8 mouse cellular contexts compared by ENCODE assay signal in genomic region chr7:25071979-25072715, GRCm38 (mm10). TPM values are rescaled to one million over a fixed set of nuclear protein-coding genes. Genes with fewer than 3 reads are reported as not detected.
DNase-seq lines count a peak whose midpoint lies in the region; ATAC-seq and TF ChIP-seq lines count a peak whose summit lies in the region.

Grik5 (minus strand) TSS chr7:25072346.
Zfp574 (plus strand) TSS chr7:25072567.

- peak within 1 kb of the TSS; percentile 91 for H3K27ac ChIP-seq in forebrain, embryonic 16.5 days (ENCODE audit: low read length)
- peak within 1 kb of the TSS; percentile 96 for H3K27ac ChIP-seq in midbrain, embryonic 14.5 days (replicated peaks; ENCODE audit: low read depth, low read length)

- DNase-seq in lung, adult 2 months = no peak
- no peak for DNase-seq in lung, postnatal 25 days (ENCODE audit: low spot score)
- DNase-seq in brain, embryonic 14.5 days (ENCODE audit: low read depth) = no peak
- no peak for DNase-seq in layer of hippocampus, postnatal 36 days
- peak; percentile 66 for DNase-seq in midbrain, embryonic 14.5 days
- DNase-seq in c-Kit-positive CD71-positive TER-119-positive erythroid progenitor cells, embryonic 14.5 days (ENCODE audit: low spot score) = no peak
- no peak for DNase-seq in right cerebral cortex, postnatal 25 days

- H3K4me2 ChIP-seq in forebrain, embryonic 16.5 days (ENCODE audit: low read length) = peak within 1 kb of the TSS; percentile 92
- H3K4me2 ChIP-seq in midbrain, embryonic 14.5 days (ENCODE audit: low read length) = peak within 1 kb of the TSS; percentile 80

- TF ChIP-seq POLR2A in lung, adult 2 months (IDR thresholded peaks at IDR 0.05; ENCODE audit: borderline replicate concordance, extremely low read depth, low read depth, low read length) = no peak
- no peak for TF ChIP-seq POLR2A in brain, embryonic 14.5 days (IDR thresholded peaks at IDR 0.05; ENCODE audit: borderline replicate concordance, extremely low read depth, insufficient read depth, insufficient read length, poor library complexity, severe bottlenecking)

- peaks cover 11% of the 10 kb centered on the region for H3K4me1 ChIP-seq in lung, adult 2 months (ENCODE audit: control insufficient read depth, insufficient read depth, low read length)
- H3K4me1 ChIP-seq in forebrain, embryonic 16.5 days (replicated peaks; ENCODE audit: control insufficient read depth, insufficient read depth, low read length) = peaks cover 54% of the 10 kb centered on the region
- peaks cover 48% of the 10 kb centered on the region for H3K4me1 ChIP-seq in midbrain, embryonic 14.5 days (ENCODE audit: control insufficient read depth, insufficient read depth, low read length)

- no peak for ATAC-seq in forebrain, embryonic 16.5 days
- ATAC-seq in midbrain, embryonic 14.5 days (ENCODE audit: low FRiP score, low TSS enrichment) = 0 out of 2 replicates have a peak, but pooled peaks have one; percentile 5

- H3K27me3 ChIP-seq in forebrain, embryonic 16.5 days (replicated peaks; ENCODE audit: control insufficient read depth, insufficient read depth, low read length) = no peaks in the 10 kb centered on the region
- H3K27me3 ChIP-seq in midbrain, embryonic 14.5 days (ENCODE audit: control insufficient read depth, insufficient read depth, low read length) = no peaks in the 10 kb centered on the region

- TF ChIP-seq CTCF in lung, adult 2 months (IDR thresholded peaks at IDR 0.05; ENCODE audit: insufficient read depth, low read length) = no peak
- TF ChIP-seq CTCF in brain, embryonic 14.5 days (IDR thresholded peaks at IDR 0.05; ENCODE audit: borderline replicate concordance, extremely low read depth, insufficient read depth, insufficient read length) = no peak

- peak within 1 kb of the TSS; percentile 78 for H3K9ac ChIP-seq in forebrain, embryonic 16.5 days (replicated peaks; ENCODE audit: low read depth, low read length)
- peak within 1 kb of the TSS; percentile 98 for H3K9ac ChIP-seq in midbrain, embryonic 14.5 days (replicated peaks; ENCODE audit: low read length)

- H3K4me3 ChIP-seq in lung, adult 2 months (replicated peaks; ENCODE audit: extremely low read depth, low read depth, low read length) = peak within 1 kb of the TSS; percentile 94
- peak within 1 kb of the TSS; percentile 54 for H3K4me3 ChIP-seq in forebrain, embryonic 16.5 days (replicated peaks; ENCODE audit: low read length)
- H3K4me3 ChIP-seq in midbrain, embryonic 14.5 days (replicated peaks; ENCODE audit: low read depth, low read length) = peak within 1 kb of the TSS; percentile 55

- H3K36me3 ChIP-seq in forebrain, embryonic 16.5 days (ENCODE audit: control insufficient read depth, insufficient read depth) = peaks cover 9% of the 10 kb centered on the region
- peaks cover 15% of the 10 kb centered on the region for H3K36me3 ChIP-seq in midbrain, embryonic 14.5 days (ENCODE audit: control insufficient read depth, insufficient read depth, low read length)

- 6% methylated on average over 26 of the region's 28 CpGs for WGBS in lung, adult 2 months
- whole genome bisulfite sequencing in forebrain, embryonic 16.5 days = under 1% methylated on average over 24 of the region's 28 CpGs
- 1% methylated on average over 25 of the region's 28 CpGs for WGBS in midbrain, embryonic 14.5 days

- no peaks in the 10 kb centered on the region for H3K9me3 ChIP-seq in forebrain, embryonic 16.5 days (ENCODE audit: control insufficient read depth, low read length)
- H3K9me3 ChIP-seq in midbrain, embryonic 14.5 days (ENCODE audit: control insufficient read depth, low read length) = no peaks in the 10 kb centered on the region

RNA-seq across cellular contexts. Expression of gene Grik5, which starts in this region (rescaled TPM):
- polyA plus RNA-seq in lung, adult 2 months (2012; rRNA removed) = 28.5 and 31.1 TPM in 2 replicates
- polyA plus RNA-seq in brain, embryonic 14.5 days (2012; rRNA removed) = 155 and 186 TPM in 2 replicates
- 10.4 and 16.9 TPM in 2 replicates for polyA plus RNA-seq in forebrain, embryonic 16.5 days (2015; fragmentation: Nextera tagmentation; extraction: Ambion mirVana)
- total RNA-seq in layer of hippocampus, postnatal 36 days (2021) = 100 to 1,000 TPM; 234 to 242 TPM
- polyA plus RNA-seq in midbrain, embryonic 14.5 days (2014; fragmentation: Nextera tagmentation; extraction: Ambion mirVana) = 21.7 and 27.3 TPM in 2 replicates

RNA-seq across cellular contexts. Expression of gene Zfp574, which starts in this region (rescaled TPM):
- 46.8 and 48.4 TPM in 2 replicates for polyA plus RNA-seq in lung, adult 2 months (2012; rRNA removed)
- 45.4 and 46.2 TPM in 2 replicates for polyA plus RNA-seq in brain, embryonic 14.5 days (2012; rRNA removed)
- 36.6 and 38.4 TPM in 2 replicates for polyA plus RNA-seq in forebrain, embryonic 16.5 days (2015; fragmentation: Nextera tagmentation; extraction: Ambion mirVana)
- 10 to 100 TPM; 28.4 to 30.0 TPM for total RNA-seq in layer of hippocampus, postnatal 36 days (2021)
- 24.9 and 33.0 TPM in 2 replicates for polyA plus RNA-seq in midbrain, embryonic 14.5 days (2014; fragmentation: Nextera tagmentation; extraction: Ambion mirVana)
